9 mouse cellular contexts compared by ENCODE assay signal in genomic region chr2:27205666-27206065, GRCm38 (mm10). TPM values are rescaled to one million over a fixed set of nuclear protein-coding genes. Genes with fewer than 3 reads are reported as not detected.
A peak's percentile ranks its signal among the peaks of the same experiment; 100 is the strongest.
DNase-seq lines count a peak whose midpoint lies in the region; ATAC-seq lines count a peak whose summit lies in the region.
"Had no signal": no experiment of that assay in that cellular context is flagged by ENCODE, and none has a peak within 500 bp of the region (broad histone marks: within the 10 kb centered on the region; RNA-seq: fewer than 3 reads in every experiment).

No protein-coding gene starts in this region.

- peak; percentile 53 to 72 for DNase-seq in left cerebral cortex, postnatal 14 days (ENCODE audit: low spot score in 2 of 2)
- no peak for DNase-seq in left cerebral cortex, postnatal 36 days (ENCODE audit: low spot score in 2 of 2)
- peak; percentile 57 to 60 for DNase-seq in cerebellum, postnatal 10 days
- peak; percentile 23 for DNase-seq in lung, postnatal 25 days (ENCODE audit: low spot score)
- no peak for DNase-seq in urinary bladder, adult 18-20 months (ENCODE audit: low spot score in 2 of 2)

- H3K4me2 ChIP-seq in heart, embryonic 12.5 days: no peak overlapping the region
- H3K4me2 ChIP-seq: midbrain, embryonic 12.5 days had no signal

- peaks cover 87% of the 10 kb centered on the region for H3K4me1 ChIP-seq in heart, embryonic 12.5 days (replicated peaks)
- H3K4me1 ChIP-seq: midbrain, embryonic 12.5 days had no signal

- H3K27me3 ChIP-seq in heart, embryonic 12.5 days (replicated peaks): no peaks in the 10 kb centered on the region
- H3K27me3 ChIP-seq: midbrain, embryonic 12.5 days had no signal

- intact Hi-C loops in left cerebral cortex, postnatal 14 days (cut with DNase I): no loop called here
- intact Hi-C loops in left cerebral cortex, postnatal 36 days (cut with DNase I): no loop called here

- WGBS in heart, embryonic 12.5 days: 43% methylated on average over 10 of the region's 10 CpGs

- no peaks in the 10 kb centered on the region for H3K9me3 ChIP-seq in heart, embryonic 12.5 days (replicated peaks)
- H3K9me3 ChIP-seq: midbrain, embryonic 12.5 days had no signal

- H3K36me3 ChIP-seq in heart, embryonic 12.5 days: 0 out of 2 replicates have a peak, but pooled peaks cover 2% of the 10 kb centered on the region
- H3K36me3 ChIP-seq: midbrain, embryonic 12.5 days had no signal

- no peak overlapping the region for H3K4me3 ChIP-seq in heart, embryonic 12.5 days
- H3K4me3 ChIP-seq: midbrain, embryonic 12.5 days had no signal

- peak overlapping the region; percentile 82; the same call in 1 of the 2 replicates for H3K27ac ChIP-seq in heart, embryonic 12.5 days (ENCODE audit: poor library complexity, severe bottlenecking)
- H3K27ac ChIP-seq: midbrain, embryonic 12.5 days had no signal

- H3K9ac ChIP-seq in heart, embryonic 12.5 days: no peak overlapping the region
- H3K9ac ChIP-seq: midbrain, embryonic 12.5 days had no signal

- no peak for ATAC-seq in heart, embryonic 12.5 days (ENCODE audit: insufficient number of reproducible peaks, low FRiP score)
- no peak for ATAC-seq in megakaryocyte, adult 5-6 weeks (ENCODE audit: poor library complexity, severe bottlenecking)

RNA-seq across cellular contexts. Expression of gene Dbh, which starts 40.6 kb away (rescaled TPM):
- 1 to 10 TPM; 1.3 to 1.8 TPM for total RNA-seq in left cerebral cortex, postnatal 14 days (2021)
- total RNA-seq in left cerebral cortex, postnatal 36 days (2021): under 1 TPM; 0.41 to 0.44 TPM
- polyA plus RNA-seq in heart, embryonic 12.5 days (2016; fragmentation: Nextera tagmentation; extraction: Ambion mirVana): 0.15 and 0.28 TPM in 2 replicates
- total RNA-seq in megakaryocyte, adult 5-6 weeks (2015): not detected in 2 replicates
- total RNA-seq in megakaryocyte, adult 5-6 weeks (2017): not detected in 2 replicates
- total RNA-seq: MEL had no signal

RNA-seq across cellular contexts. Expression of gene Sardh, which starts 42.5 kb away (rescaled TPM):
- 10 to 100 TPM; 11.1 to 12.9 TPM for total RNA-seq in left cerebral cortex, postnatal 14 days (2021)
- 10 to 100 TPM in 1 of 2 experiments, 1 to 10 TPM in 1; 7.4 to 10.8 TPM for total RNA-seq in left cerebral cortex, postnatal 36 days (2021)
- polyA plus RNA-seq in heart, embryonic 12.5 days (2016; fragmentation: Nextera tagmentation; extraction: Ambion mirVana): 19.0 and 22.5 TPM in 2 replicates
- total RNA-seq in megakaryocyte, adult 5-6 weeks (2015): not detected in 2 replicates
- 2.0 TPM in 1 of 2 replicates, not detected in the other for total RNA-seq in megakaryocyte, adult 5-6 weeks (2017)

Comparison
In these comparisons a context has a peak if more than half of its experiments do, and no peak if none do; other contexts are left out.
1. DNase-seq: peak in left cerebral cortex, postnatal 14 days (2 of 2), cerebellum, postnatal 10 days (2 of 2) and lung, postnatal 25 days (single experiment); none in left cerebral cortex, postnatal 36 days (0 of 2) and urinary bladder, adult 18-20 months (0 of 2).